Comparison of ENCODE assay signal across 8 mouse cellular contexts in genomic region chr7:139368218-139368617, GRCm38 (mm10). TPM values are rescaled to one million over a fixed set of nuclear protein-coding genes. Genes with fewer than 3 reads are reported as not detected.
DNase-seq lines count a peak whose midpoint lies in the region; ATAC-seq lines count a peak whose summit lies in the region.

No protein-coding gene starts in this region.

- no peaks in the 10 kb centered on the region for H3K9me3 ChIP-seq in hindbrain, embryonic 14.5 days (ENCODE audit: control insufficient read depth, low read length)
- H3K9me3 ChIP-seq in hindbrain, embryonic 16.5 days (ENCODE audit: control insufficient read depth, low read length) = no peaks in the 10 kb centered on the region
- no peaks in the 10 kb centered on the region for H3K9me3 ChIP-seq in embryonic facial prominence, embryonic 10.5 days
- H3K9me3 ChIP-seq in heart, embryonic 16.5 days (replicated peaks; ENCODE audit: control insufficient read depth, low read length) = no peaks in the 10 kb centered on the region
- H3K9me3 ChIP-seq in liver, embryonic 13.5 days (replicated peaks) = no peaks in the 10 kb centered on the region

- H3K4me1 ChIP-seq in hindbrain, embryonic 14.5 days (replicated peaks; ENCODE audit: control insufficient read depth, insufficient read depth, low read length) = peaks cover 19% of the 10 kb centered on the region
- peaks cover 19% of the 10 kb centered on the region for H3K4me1 ChIP-seq in hindbrain, embryonic 16.5 days (ENCODE audit: control insufficient read depth, insufficient read depth, low read depth, low read length)
- H3K4me1 ChIP-seq in embryonic facial prominence, embryonic 10.5 days = peaks cover 52% of the 10 kb centered on the region
- H3K4me1 ChIP-seq in heart, embryonic 16.5 days (ENCODE audit: control insufficient read depth, insufficient read depth, low read length) = peaks cover 71% of the 10 kb centered on the region
- H3K4me1 ChIP-seq in liver, embryonic 13.5 days (replicated peaks) = peaks cover 41% of the 10 kb centered on the region

- H3K27me3 ChIP-seq in hindbrain, embryonic 14.5 days (ENCODE audit: control insufficient read depth, insufficient read depth, low read length) = no peaks in the 10 kb centered on the region
- no peaks in the 10 kb centered on the region for H3K27me3 ChIP-seq in hindbrain, embryonic 16.5 days (replicated peaks; ENCODE audit: control insufficient read depth, insufficient read depth, low read length)
- peaks cover 1% of the 10 kb centered on the region; the same call in 1 of the 2 replicates for H3K27me3 ChIP-seq in embryonic facial prominence, embryonic 10.5 days (replicated peaks; ENCODE audit: low read depth, poor library complexity, severe bottlenecking)
- no peaks in the 10 kb centered on the region for H3K27me3 ChIP-seq in heart, embryonic 16.5 days (ENCODE audit: control insufficient read depth, insufficient read depth, low read length)
- no peaks in the 10 kb centered on the region for H3K27me3 ChIP-seq in liver, embryonic 13.5 days

- H3K9ac ChIP-seq in hindbrain, embryonic 14.5 days = no peak overlapping the region
- H3K9ac ChIP-seq in hindbrain, embryonic 16.5 days (ENCODE audit: low read depth, low read length) = no peak overlapping the region
- peak overlapping the region; percentile 61 for H3K9ac ChIP-seq in heart, embryonic 16.5 days (ENCODE audit: low read length)
- no peak overlapping the region for H3K9ac ChIP-seq in liver, embryonic 13.5 days

- 0 out of 2 replicates have a peak overlapping the region, but pooled peaks have one; percentile 17 for H3K27ac ChIP-seq in hindbrain, embryonic 14.5 days
- H3K27ac ChIP-seq in hindbrain, embryonic 16.5 days (ENCODE audit: low read depth, low read length) = no peak overlapping the region
- H3K27ac ChIP-seq in embryonic facial prominence, embryonic 10.5 days (replicated peaks) = peak overlapping the region; percentile 83
- H3K27ac ChIP-seq in heart, embryonic 16.5 days (ENCODE audit: low read length) = peak overlapping the region; percentile 93
- peak overlapping the region; percentile 55; the same call in 1 of the 2 replicates for H3K27ac ChIP-seq in liver, embryonic 13.5 days

- DNase-seq in hindbrain, embryonic 14.5 days (ENCODE audit: low spot score) = no peak
- DNase-seq in embryonic facial prominence, embryonic 10.5 days (ENCODE audit: low spot score) = no peak
- no peak for DNase-seq in liver, embryonic 13.5 days
- DNase-seq in T-cell, adult 2 months (ENCODE audit: low spot score) = no peak
- DNase-seq in left cerebral cortex, adult 8-10 months (ENCODE audit: low spot score in 2 of 2) = no peak

- no peak for ATAC-seq in hindbrain, embryonic 14.5 days (ENCODE audit: low FRiP score)
- ATAC-seq in hindbrain, embryonic 16.5 days = no peak
- no peak for ATAC-seq in heart, embryonic 16.5 days (replicated peaks; ENCODE audit: extremely low read depth, insufficient read depth, low FRiP score)
- no peak for ATAC-seq in liver, embryonic 13.5 days (ENCODE audit: low read depth)
- ATAC-seq in erythroblast, adult 5-6 weeks (replicated peaks; ENCODE audit: low FRiP score, poor library complexity, severe bottlenecking) = no peak

- WGBS in hindbrain, embryonic 14.5 days = 85% methylated on average over 2 of the region's 2 CpGs
- 87% methylated on average over 2 of the region's 2 CpGs for whole genome bisulfite sequencing in hindbrain, embryonic 16.5 days
- WGBS in embryonic facial prominence, embryonic 10.5 days = 83% methylated on average over 2 of the region's 2 CpGs
- WGBS in heart, embryonic 16.5 days = 57% methylated on average over 2 of the region's 2 CpGs
- 50% methylated on average over 2 of the region's 2 CpGs for WGBS in liver, embryonic 13.5 days (ENCODE audit: insufficient replicate concordance)

- H3K4me2 ChIP-seq in hindbrain, embryonic 14.5 days (replicated peaks) = no peak overlapping the region
- H3K4me2 ChIP-seq in hindbrain, embryonic 16.5 days (ENCODE audit: low read length) = no peak overlapping the region
- no peak overlapping the region for H3K4me2 ChIP-seq in heart, embryonic 16.5 days (ENCODE audit: low read depth, low read length)
- H3K4me2 ChIP-seq in liver, embryonic 13.5 days = no peak overlapping the region

- H3K36me3 ChIP-seq in hindbrain, embryonic 14.5 days (replicated peaks; ENCODE audit: control insufficient read depth, insufficient read depth) = no peaks in the 10 kb centered on the region
- H3K36me3 ChIP-seq in hindbrain, embryonic 16.5 days (ENCODE audit: control insufficient read depth, insufficient read depth, low read length) = no peaks in the 10 kb centered on the region
- H3K36me3 ChIP-seq in embryonic facial prominence, embryonic 10.5 days (replicated peaks) = no peaks in the 10 kb centered on the region
- H3K36me3 ChIP-seq in heart, embryonic 16.5 days (ENCODE audit: control insufficient read depth, insufficient read depth) = no peaks in the 10 kb centered on the region
- no peaks in the 10 kb centered on the region for H3K36me3 ChIP-seq in liver, embryonic 13.5 days

- H3K4me3 ChIP-seq in hindbrain, embryonic 14.5 days (replicated peaks; ENCODE audit: low read length) = no peak overlapping the region
- no peak overlapping the region for H3K4me3 ChIP-seq in hindbrain, embryonic 16.5 days (ENCODE audit: low read length)
- no peak overlapping the region for H3K4me3 ChIP-seq in embryonic facial prominence, embryonic 10.5 days
- no peak overlapping the region for H3K4me3 ChIP-seq in heart, embryonic 16.5 days (ENCODE audit: low read length)
- H3K4me3 ChIP-seq in liver, embryonic 13.5 days (replicated peaks) = no peak overlapping the region

RNA-seq across cellular contexts. Expression of gene Inpp5a, which starts 20.7 kb away (rescaled TPM):
- polyA plus RNA-seq in hindbrain, embryonic 14.5 days (2014; fragmentation: Nextera tagmentation; extraction: Ambion mirVana) = 28.1 and 34.1 TPM in 2 replicates
- 17.4 and 18.8 TPM in 2 replicates for polyA plus RNA-seq in hindbrain, embryonic 16.5 days (2015; fragmentation: Nextera tagmentation; extraction: Ambion mirVana)
- 15.6 and 16.8 TPM in 2 replicates for polyA plus RNA-seq in embryonic facial prominence, embryonic 10.5 days (2016; fragmentation: Nextera tagmentation; extraction: Ambion mirVana)
- polyA plus RNA-seq in heart, embryonic 16.5 days (2015; fragmentation: Nextera tagmentation; extraction: Ambion mirVana) = 47.4 and 54.8 TPM in 2 replicates
- polyA plus RNA-seq in liver, embryonic 13.5 days (2015; fragmentation: Nextera tagmentation; extraction: Ambion mirVana) = 4.0 and 4.3 TPM in 2 replicates
- 3.1 and 4.4 TPM in 2 replicates for total RNA-seq in erythroblast, adult 5-6 weeks (2015; ENCODE audit: low replicate concordance)
- total RNA-seq in erythroblast, adult 5-6 weeks (2017; ENCODE audit: low replicate concordance) = 3.1 and 6.9 TPM in 2 replicates
- total RNA-seq in left cerebral cortex, adult 8-10 months (2022) = 10 to 100 TPM; 55.8 to 63.9 (median 59.9) TPM
